Mouse (Mus musculus) thymus, adult 2 months (tissue): Measurements from ENCODE around the gene Gtdc1. TPM values are rescaled to one million over a fixed set of nuclear protein-coding genes. Genes with fewer than 3 reads are reported as not detected.

Experiments
- DNase-seq: peaks from one replicate; pipeline ENCODE4 v3.0.0; 2021
- H3K27ac ChIP-seq: fragments of 200-500 bp; 2 replicates; pipeline ENCODE4 v1.5.1; 2012; ENCODE audit warnings: low read length, control low read depth; ENCODE audit not compliant: control insufficient read depth, insufficient read depth
- H3K27me3 ChIP-seq: fragments of 200-500 bp; 2 replicates; pipeline ENCODE4 v1.6.1; 2012; ENCODE audit warnings: mild to moderate bottlenecking, low read length, moderate library complexity, mixed read lengths; ENCODE audit not compliant: control insufficient read depth, insufficient read depth
- H3K36me3 ChIP-seq: fragments of 200-500 bp; 2 replicates; pipeline ENCODE4 v1.6.1; 2012; ENCODE audit warnings: mild to moderate bottlenecking, low read length, moderate library complexity; ENCODE audit not compliant: control insufficient read depth, insufficient read depth
- H3K4me1 ChIP-seq: fragments of 200-500 bp; replicated peaks from 2 replicates; pipeline ENCODE4 v1.6.1; 2012; ENCODE audit warnings: low read length; ENCODE audit not compliant: control insufficient read depth, insufficient read depth
- H3K4me3 ChIP-seq: fragments of 200-500 bp; 2 replicates; pipeline ENCODE4 v1.5.1; 2012; ENCODE audit warnings: mild to moderate bottlenecking, low read length, control low read depth, moderate library complexity; ENCODE audit not compliant: control insufficient read depth, insufficient read depth
- CTCF ChIP-seq: fragments of 200-500 bp; IDR thresholded peaks from 2 replicates; pipeline ENCODE4 v1.5.1; 2012; ENCODE audit warnings: mild to moderate bottlenecking, control low read depth, low read length, moderate library complexity, borderline replicate concordance; ENCODE audit not compliant: control insufficient read depth, poor library complexity, insufficient read depth; ENCODE audit errors: extremely low read depth
- POLR2A ChIP-seq: fragments of 200-500 bp; IDR thresholded peaks from 2 replicates; pipeline ENCODE4 v1.6.1; 2012; ENCODE audit warnings: mild to moderate bottlenecking, low read length, control low read depth, moderate library complexity; ENCODE audit not compliant: control insufficient read depth, poor library complexity, insufficient read depth; ENCODE audit errors: extremely low read depth
- WGBS: fragments of 180-500 bp; shearing (Covaris S2); methylation state at CpG from one replicate; pipeline ENCODE4 v1.1.7; 2018; 5-methylcytosine and 5-hydroxymethylcytosine counted together
- polyA plus RNA-seq: library from polyadenylated mRNA; depleted of rRNA; stranded (reverse); fragments of >200 nt; gene quantifications from 2 replicates; pipeline ENCODE4 v1.2.3, GENCODE M21; 2012

Gene Gtdc1
- polyA plus RNA-seq, 1 experiment, result 13.9 TPM

DNA sequence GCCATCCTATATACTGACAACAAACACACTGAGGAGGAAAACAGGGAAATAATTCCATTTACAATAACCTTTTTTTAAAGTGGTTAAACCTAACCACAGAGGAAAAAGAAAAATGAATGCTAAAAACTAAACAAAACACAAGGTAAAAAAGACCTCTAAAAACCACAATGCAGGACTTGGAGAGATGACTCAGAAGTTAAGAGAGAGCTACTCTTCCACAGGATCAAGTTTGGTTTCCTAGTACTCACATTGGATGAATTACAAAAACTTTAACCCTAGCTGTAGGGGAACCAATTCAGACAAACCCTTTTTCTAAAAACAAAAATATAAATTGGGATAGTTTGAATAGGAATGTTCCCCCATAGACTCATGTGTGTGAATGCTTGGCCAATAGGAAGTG lies 77.8 kb downstream of the Gtdc1 start:
- TF ChIP-seq CTCF (no peak), POLR2A (no peak)
- no peak for DNase-seq

GRCm38 (mm10) chr2:44848156-44848555 lies 79.3 kb downstream of the Gtdc1 start:
- H3K27me3 ChIP-seq, result no peaks in the 10 kb centered on the region
- H3K36me3 ChIP-seq, result no peaks in the 10 kb centered on the region
- H3K4me1 ChIP-seq, result no peaks in the 10 kb centered on the region
- no peak overlapping the region for H3K27ac ChIP-seq
- 25% methylated on average over 1 of the region's 1 CpGs for WGBS
- no peak for DNase-seq
- no peak overlapping the region for H3K4me3 ChIP-seq
- no peak for TF ChIP-seq POLR2A
- no peak for TF ChIP-seq CTCF

More for the DNA sequence above, 77.8 kb downstream of the Gtdc1 start:
- no peaks in the 10 kb centered on the region for H3K27me3 ChIP-seq
- H3K4me3 ChIP-seq, result no peak overlapping the region
- no peak overlapping the region for H3K27ac ChIP-seq
- H3K36me3 ChIP-seq, result no peaks in the 10 kb centered on the region
- H3K4me1 ChIP-seq, result no peaks in the 10 kb centered on the region

DNA sequence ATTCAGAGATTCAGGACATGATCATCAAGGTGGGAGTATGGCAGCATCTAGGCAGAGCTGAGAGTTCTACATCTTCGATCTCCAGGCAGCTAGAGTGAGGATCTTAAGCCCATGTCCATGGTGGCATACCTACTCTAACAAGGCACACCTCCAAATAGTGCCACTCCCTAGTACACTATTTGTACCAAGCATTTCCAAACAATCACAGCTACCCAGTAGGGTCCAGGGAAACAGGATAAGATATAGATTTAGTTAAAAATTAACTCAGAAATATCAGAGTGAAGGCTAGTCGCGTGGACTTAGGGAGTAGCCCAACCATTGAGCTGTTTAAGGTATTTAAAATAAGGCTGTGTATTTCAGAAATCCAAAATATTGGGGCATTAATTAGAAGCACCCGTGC lies 82.0 kb downstream of the Gtdc1 start:
- no peak overlapping the region for H3K27ac ChIP-seq
- H3K27me3 ChIP-seq, result no peaks in the 10 kb centered on the region
- DNase-seq, result no peak
- H3K4me1 ChIP-seq, result no peaks in the 10 kb centered on the region
- H3K36me3 ChIP-seq, result no peaks in the 10 kb centered on the region
- no peak overlapping the region for H3K4me3 ChIP-seq
- 96% methylated on average over 4 of the region's 4 CpGs for WGBS
- TF ChIP-seq CTCF, result no peak
- TF ChIP-seq POLR2A, result no peak

GRCm38 (mm10) chr2:44829753-44830152 lies 97.7 kb downstream of the Gtdc1 start:
- Histone ChIP-seq H3K27me3 (no peaks in the 10 kb centered on the region), H3K4me3 (no peak overlapping the region), H3K36me3 (no peaks in the 10 kb centered on the region), H3K4me1 (no peaks in the 10 kb centered on the region), H3K27ac (no peak overlapping the region)
- DNase-seq, result no peak
- no peak for TF ChIP-seq POLR2A
- TF ChIP-seq CTCF, result no peak
- 92% methylated on average over 2 of the region's 2 CpGs for WGBS

DNA sequence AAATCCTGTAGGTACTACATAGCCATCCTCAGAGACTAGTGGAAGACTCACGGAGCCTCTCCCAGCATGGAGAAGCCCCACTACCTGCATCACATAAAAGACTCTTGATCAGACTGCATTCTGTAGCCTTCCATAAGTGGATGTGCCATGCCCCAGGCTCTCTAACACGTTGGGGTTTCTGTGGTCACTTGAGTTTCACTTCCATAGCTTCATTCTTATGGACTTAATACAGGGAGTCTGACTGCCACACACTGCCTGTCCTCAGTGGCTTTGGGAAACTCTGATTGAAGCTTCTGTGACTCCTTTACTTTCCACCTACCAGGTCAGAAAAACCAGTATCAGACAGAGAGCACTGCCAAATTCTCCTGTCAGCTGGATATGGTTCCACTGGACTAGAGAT lies 98.1 kb downstream of the Gtdc1 start:
- 62% methylated on average over 2 of the region's 2 CpGs for WGBS
- no peak overlapping the region for H3K4me3 ChIP-seq
- no peaks in the 10 kb centered on the region for H3K27me3 ChIP-seq
- no peaks in the 10 kb centered on the region for H3K36me3 ChIP-seq
- H3K27ac ChIP-seq, result no peak overlapping the region
- TF ChIP-seq POLR2A, result no peak
- no peak for TF ChIP-seq CTCF
- H3K4me1 ChIP-seq, result no peaks in the 10 kb centered on the region
- DNase-seq, result no peak

DNA sequence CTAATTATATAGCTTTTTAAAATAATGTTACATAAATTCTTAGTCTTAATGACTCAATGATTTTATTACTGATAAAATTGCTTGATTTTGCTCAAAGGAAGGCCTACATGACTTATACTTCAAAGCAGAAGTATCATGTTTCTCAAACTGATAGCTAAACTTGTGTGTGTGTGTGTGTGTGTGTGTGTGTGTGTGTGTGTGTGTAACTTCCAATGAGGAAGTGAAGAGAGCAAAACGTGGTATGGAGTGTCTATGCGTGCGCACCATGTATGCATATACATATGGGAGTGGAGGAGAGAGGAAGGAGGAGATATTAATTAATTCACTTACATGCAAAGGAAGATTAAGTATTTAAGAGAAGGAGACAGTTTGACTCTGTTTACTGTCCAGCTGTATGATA lies 100.8 kb downstream of the Gtdc1 start:
- no peak overlapping the region for H3K27ac ChIP-seq
- no peaks in the 10 kb centered on the region for H3K4me1 ChIP-seq
- no peaks in the 10 kb centered on the region for H3K27me3 ChIP-seq
- 85% methylated on average over 3 of the region's 3 CpGs for WGBS
- no peak for DNase-seq
- no peak overlapping the region for H3K4me3 ChIP-seq
- no peaks in the 10 kb centered on the region for H3K36me3 ChIP-seq
- no peak for TF ChIP-seq POLR2A
- no peak for TF ChIP-seq CTCF

GRCm38 (mm10) chr2:44817787-44818186 lies 109.7 kb downstream of the Gtdc1 start:
- H3K4me3 ChIP-seq, result no peak overlapping the region
- no peaks in the 10 kb centered on the region for H3K4me1 ChIP-seq
- TF ChIP-seq CTCF, result no peak
- no peak for TF ChIP-seq POLR2A
- no peak for DNase-seq
- H3K36me3 ChIP-seq, result no peaks in the 10 kb centered on the region
- no peaks in the 10 kb centered on the region for H3K27me3 ChIP-seq
- H3K27ac ChIP-seq, result no peak overlapping the region
